Mouse (Mus musculus) heart, postnatal 36 days (tissue): ENCODE results near the gene Gm10681. TPM values are rescaled to one million over a fixed set of nuclear protein-coding genes. Genes with fewer than 3 reads are reported as not detected.
"Not testable (repeated sequence)": the region's sequence is repeated elsewhere in the genome, so short reads cannot be mapped to it uniquely, and the experiment has no call there.

Experiments used
- DNase-seq, 2 experiments: peaks; one replicate each; pipeline ENCODE4 v3.0.0; 2021 to 2022
- intact Hi-C: fragments of 180-260 bp; cut with DNase I; formaldehyde crosslinking; loops from one replicate; pipeline ENCODE4 v1.15.1; 2025
- total RNA-seq, 2 experiments: library from RNA; stranded (reverse); gene quantifications; 2 replicates each; pipeline ENCODE4 v1.2.3; 2021

The Gm10681 gene
- total RNA-seq, 2 experiments from 2014 or later: not detected

- intact Hi-C loops: not testable (repeated sequence)
Measured at GRCm38 (mm10) chr3:98522779-98523178, 65.8 kb downstream of the Gm10681 start.

GRCm38 (mm10) chr3:98510414-98510813, 78.2 kb downstream of the Gm10681 start, which contains the start of gene Hsd3b4:
TSS of gene Hsd3b4 (minus strand) at chr3:98510514.
- intact Hi-C loops, DNase-seq: not testable (repeated sequence)

More at GRCm38 (mm10) chr3:98522779-98523178, 65.8 kb downstream of the Gm10681 start:
- DNase-seq: not testable (repeated sequence)

- intact Hi-C loops, DNase-seq: not testable (repeated sequence)
Measured at GRCm38 (mm10) chr3:98507229-98507628, 81.4 kb downstream of the Gm10681 start.

Other genes with a start within 250 kb of the Gm10681 start
- 1 to 10 TPM; 1.9 to 2.1 TPM for gene Phgdh, start 248.8 kb downstream of the Gm10681 start, total RNA-seq
- gene Zfp697, start 206.3 kb downstream of the Gm10681 start, total RNA-seq: 1 to 10 TPM; 5.9 to 6.9 TPM
- not detected for gene Gm4450, start 131.7 kb downstream of the Gm10681 start, total RNA-seq
- gene Hsd3b4, start 78.3 kb downstream of the Gm10681 start, total RNA-seq: not detected
- not detected for gene Hsd3b5, start 41.4 kb upstream of the Gm10681 start, total RNA-seq
- not detected for gene Hsd3b2, start 135.7 kb upstream of the Gm10681 start, total RNA-seq
- gene Hsd3b3, start 174.3 kb upstream of the Gm10681 start, total RNA-seq: not detected
- gene Hsd3b6, start 225.6 kb upstream of the Gm10681 start, total RNA-seq: not detected